Mouse (Mus musculus) ES-Bruce4 (cell line): ENCODE data around the gene Slc25a48.

Experiments used
- CTCF ChIP-seq: IDR thresholded peaks from one replicate; pipeline ENCODE4 v1.8.1; 2011; ENCODE audit warnings: low read depth, low read length
- POLR2A ChIP-seq: IDR thresholded peaks from one replicate; pipeline ENCODE4 v1.8.1; 2011; ENCODE audit warnings: low read length; ENCODE audit not compliant: insufficient read depth

- TF ChIP-seq CTCF (no peak), POLR2A (no peak)
Measured at GRCm38 (mm10) chr13:56509796-56510195, 71.6 kb downstream of the Slc25a48 start.
